Mouse (Mus musculus): Measurements from ENCODE around the gene Tsc22d1. TPM values are rescaled to one million over a fixed set of nuclear protein-coding genes. Genes with fewer than 3 reads are reported as not detected.

Tsc22d1 gene
- polyA plus RNA-seq, 1 experiment = 153 TPM

DNA sequence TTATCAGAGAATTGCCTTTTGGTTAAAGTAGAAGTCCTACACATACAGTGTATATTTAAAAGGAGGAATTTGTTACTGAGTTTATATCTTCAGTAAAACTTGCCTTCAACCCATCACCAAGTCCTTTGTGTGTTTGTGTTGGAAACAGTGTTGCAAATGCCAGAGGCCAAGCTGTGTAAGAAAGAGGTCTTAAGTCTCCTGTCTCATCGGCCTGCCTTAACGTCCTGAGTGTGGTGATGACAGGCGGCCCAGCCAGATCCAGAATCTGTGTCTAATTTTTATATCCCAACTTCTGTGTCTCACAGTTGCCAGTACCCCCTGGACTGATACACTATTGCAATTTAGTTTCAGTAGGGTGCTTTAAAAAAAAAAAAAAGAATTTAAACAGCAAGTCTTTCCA, 42.9 kb downstream of the Tsc22d1 start:
- Histone ChIP-seq H3K36me3 (ENCODE audit: control insufficient read depth, insufficient read depth, low read length) (no peaks in the 10 kb centered on the region), H3K27ac (ENCODE audit: insufficient read depth, low read depth, low read length) (no peak overlapping the region), H3K4me1 (ENCODE audit: control insufficient read depth, insufficient read depth, low read length) (no peaks in the 10 kb centered on the region), H3K4me3 (ENCODE audit: insufficient read depth, low read depth, low read length) (no peak overlapping the region), H3K27me3 (replicated peaks; ENCODE audit: control insufficient read depth, insufficient read depth, low read length) (no peaks in the 10 kb centered on the region)
- 79% methylated on average over 3 of the region's 3 CpGs for WGBS
- DNase-seq = no peak
- TF ChIP-seq CTCF (conservative IDR thresholded peaks at IDR 0.05; ENCODE audit: insufficient read depth, insufficient read length, low read depth, low read length) (no peak), POLR2A (IDR thresholded peaks at IDR 0.05; ENCODE audit: low read depth, low read length) (no peak)

DNA sequence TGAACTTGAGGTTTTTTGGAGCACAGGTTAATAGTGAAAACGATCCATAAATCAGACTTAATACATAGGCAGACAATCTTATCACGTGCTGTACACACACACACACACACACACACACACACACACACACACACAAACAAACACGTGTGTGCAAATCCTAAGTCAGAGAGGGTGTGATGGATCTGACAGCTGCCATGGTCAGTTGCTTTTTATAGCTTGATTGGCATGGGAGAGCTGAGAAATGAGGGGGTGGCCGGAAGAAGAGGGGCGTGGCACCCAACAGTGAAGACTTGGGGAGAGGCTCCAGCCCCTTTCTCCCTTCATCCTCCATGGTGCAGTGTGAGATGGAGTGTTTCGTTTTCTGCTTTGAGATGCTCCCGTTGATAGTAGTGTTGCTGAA, 45.4 kb downstream of the Tsc22d1 start:
- H3K27me3 ChIP-seq (replicated peaks; ENCODE audit: control insufficient read depth, insufficient read depth, low read length) = no peaks in the 10 kb centered on the region
- no peak overlapping the region for H3K4me3 ChIP-seq (ENCODE audit: insufficient read depth, low read depth, low read length)
- no peaks in the 10 kb centered on the region for H3K36me3 ChIP-seq (ENCODE audit: control insufficient read depth, insufficient read depth, low read length)
- H3K4me1 ChIP-seq (ENCODE audit: control insufficient read depth, insufficient read depth, low read length) = no peaks in the 10 kb centered on the region
- no peak overlapping the region for H3K27ac ChIP-seq (ENCODE audit: insufficient read depth, low read depth, low read length)
- no peak for DNase-seq
- 53% methylated on average over 7 of the region's 7 CpGs for WGBS
- no peak for TF ChIP-seq POLR2A (IDR thresholded peaks at IDR 0.05; ENCODE audit: low read depth, low read length)
- TF ChIP-seq CTCF (conservative IDR thresholded peaks at IDR 0.05; ENCODE audit: insufficient read depth, insufficient read length, low read depth, low read length) = no peak

DNA sequence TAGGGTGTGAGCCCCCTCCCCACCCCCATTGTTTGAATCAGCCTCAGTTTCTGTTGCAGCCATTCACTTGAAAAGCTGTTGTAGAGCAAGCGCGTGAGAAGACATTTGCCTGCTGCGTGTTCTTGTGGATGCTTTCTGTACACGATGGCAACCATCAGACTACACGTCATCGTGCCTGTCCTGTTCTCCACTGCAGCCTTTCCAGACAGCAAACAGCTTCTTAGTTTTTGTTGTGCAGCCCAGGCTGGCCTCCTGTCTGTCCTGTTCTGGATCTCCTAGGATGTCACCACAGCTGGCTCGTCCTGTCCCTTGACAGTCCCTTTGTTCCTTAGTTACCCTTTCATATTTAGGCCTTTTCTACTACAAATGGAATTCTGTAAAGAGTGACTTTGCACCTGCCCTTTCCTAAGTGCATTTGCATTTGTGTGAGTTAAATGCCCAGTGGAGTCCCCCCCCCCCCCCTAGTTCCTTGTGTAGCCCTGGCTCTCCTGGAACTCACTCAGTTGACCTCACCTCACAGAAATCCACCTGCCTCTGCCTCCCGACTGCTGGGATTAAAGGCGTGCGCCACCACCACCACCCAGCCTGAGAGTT, 46.5 kb downstream of the Tsc22d1 start:
- WGBS = 94% methylated on average over 10 of the region's 10 CpGs

GRCm38 (mm10) chr14:76463414-76464098, 48.8 kb downstream of the Tsc22d1 start:
- H3K27ac ChIP-seq (ENCODE audit: insufficient read depth, low read depth, low read length) = no peak overlapping the region
- 0 out of 2 replicates have a peak, but pooled peaks cover 3% of the 10 kb centered on the region for H3K4me1 ChIP-seq (ENCODE audit: control insufficient read depth, insufficient read depth, low read length)
- no peak for DNase-seq
- TF ChIP-seq CTCF (conservative IDR thresholded peaks at IDR 0.05; ENCODE audit: insufficient read depth, insufficient read length, low read depth, low read length) (no peak), POLR2A (IDR thresholded peaks at IDR 0.05; ENCODE audit: low read depth, low read length) (no peak)
- no peaks in the 10 kb centered on the region for H3K36me3 ChIP-seq (ENCODE audit: control insufficient read depth, insufficient read depth, low read length)
- 83% methylated on average over 4 of the region's 4 CpGs for WGBS
- H3K27me3 ChIP-seq (replicated peaks; ENCODE audit: control insufficient read depth, insufficient read depth, low read length) = no peaks in the 10 kb centered on the region
- no peak overlapping the region for H3K4me3 ChIP-seq (ENCODE audit: insufficient read depth, low read depth, low read length)

More for the DNA sequence above, 46.5 kb downstream of the Tsc22d1 start:
- Histone ChIP-seq H3K27me3 (replicated peaks; ENCODE audit: control insufficient read depth, insufficient read depth, low read length) (no peaks in the 10 kb centered on the region), H3K4me3 (ENCODE audit: insufficient read depth, low read depth, low read length) (no peak overlapping the region), H3K27ac (ENCODE audit: insufficient read depth, low read depth, low read length) (no peak overlapping the region), H3K36me3 (ENCODE audit: control insufficient read depth, insufficient read depth, low read length) (no peaks in the 10 kb centered on the region), H3K4me1 (ENCODE audit: control insufficient read depth, insufficient read depth, low read length) (no peaks in the 10 kb centered on the region)
- DNase-seq = no peak
- TF ChIP-seq POLR2A (IDR thresholded peaks at IDR 0.05; ENCODE audit: low read depth, low read length) (no peak), CTCF (conservative IDR thresholded peaks at IDR 0.05; ENCODE audit: insufficient read depth, insufficient read length, low read depth, low read length) (no peak)

GRCm38 (mm10) chr14:76464967-76465366, 50.2 kb downstream of the Tsc22d1 start:
- no peaks in the 10 kb centered on the region for H3K36me3 ChIP-seq (ENCODE audit: control insufficient read depth, insufficient read depth, low read length)
- no peak for DNase-seq
- no peak overlapping the region for H3K27ac ChIP-seq (ENCODE audit: insufficient read depth, low read depth, low read length)
- 0 out of 2 replicates have a peak, but pooled peaks cover 3% of the 10 kb centered on the region for H3K4me1 ChIP-seq (ENCODE audit: control insufficient read depth, insufficient read depth, low read length)
- H3K27me3 ChIP-seq (replicated peaks; ENCODE audit: control insufficient read depth, insufficient read depth, low read length) = no peaks in the 10 kb centered on the region
- no peak overlapping the region for H3K4me3 ChIP-seq (ENCODE audit: insufficient read depth, low read depth, low read length)
- WGBS = 68% methylated on average over 3 of the region's 3 CpGs
- TF ChIP-seq CTCF (conservative IDR thresholded peaks at IDR 0.05; ENCODE audit: insufficient read depth, insufficient read length, low read depth, low read length) (no peak), POLR2A (IDR thresholded peaks at IDR 0.05; ENCODE audit: low read depth, low read length) (no peak)

- Histone ChIP-seq H3K27ac (ENCODE audit: insufficient read depth, low read depth, low read length) (no peak overlapping the region), H3K4me1 (ENCODE audit: control insufficient read depth, insufficient read depth, low read length) (0 out of 2 replicates have a peak, but pooled peaks cover 3% of the 10 kb centered on the region), H3K27me3 (replicated peaks; ENCODE audit: control insufficient read depth, insufficient read depth, low read length) (no peaks in the 10 kb centered on the region), H3K4me3 (ENCODE audit: insufficient read depth, low read depth, low read length) (no peak overlapping the region), H3K36me3 (ENCODE audit: control insufficient read depth, insufficient read depth, low read length) (no peaks in the 10 kb centered on the region)
- DNase-seq = peak; percentile 64
- 40% methylated on average over 18 of the region's 18 CpGs for WGBS
- TF ChIP-seq POLR2A (IDR thresholded peaks at IDR 0.05; ENCODE audit: low read depth, low read length) = no peak
- peak; percentile 58 for TF ChIP-seq CTCF (conservative IDR thresholded peaks at IDR 0.05; ENCODE audit: insufficient read depth, insufficient read length, low read depth, low read length)
These were observed 52.0 kb downstream of the Tsc22d1 start for GRCm38 (mm10) chr14:76466641-76467323.

DNA sequence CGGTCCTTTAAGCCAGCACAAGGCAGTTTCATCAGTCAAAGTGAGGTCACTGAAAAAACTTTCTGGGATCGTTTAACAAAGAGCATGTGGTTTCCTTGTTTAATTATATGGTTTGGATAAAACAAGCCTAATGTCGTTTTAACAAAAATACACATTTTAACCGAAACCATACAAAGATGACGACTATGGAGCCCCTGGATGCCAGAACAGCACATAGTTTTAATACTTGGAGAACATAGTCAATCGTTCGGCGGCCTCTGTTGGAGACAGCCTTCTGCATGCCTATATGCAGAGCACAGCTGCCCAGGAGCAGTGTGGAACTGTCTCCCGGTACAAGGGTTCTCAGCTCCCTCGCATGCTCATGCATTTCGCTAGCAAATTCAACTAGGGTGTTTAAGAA, 53.2 kb downstream of the Tsc22d1 start:
- WGBS = 70% methylated on average over 11 of the region's 11 CpGs
- H3K36me3 ChIP-seq (ENCODE audit: control insufficient read depth, insufficient read depth, low read length) = no peaks in the 10 kb centered on the region
- H3K4me3 ChIP-seq (ENCODE audit: insufficient read depth, low read depth, low read length) = no peak overlapping the region
- H3K4me1 ChIP-seq (ENCODE audit: control insufficient read depth, insufficient read depth, low read length) = 0 out of 2 replicates have a peak, but pooled peaks cover 3% of the 10 kb centered on the region
- TF ChIP-seq CTCF (conservative IDR thresholded peaks at IDR 0.05; ENCODE audit: insufficient read depth, insufficient read length, low read depth, low read length) (no peak), POLR2A (IDR thresholded peaks at IDR 0.05; ENCODE audit: low read depth, low read length) (no peak)
- DNase-seq = no peak
- H3K27ac ChIP-seq (ENCODE audit: insufficient read depth, low read depth, low read length) = no peak overlapping the region
- H3K27me3 ChIP-seq (replicated peaks; ENCODE audit: control insufficient read depth, insufficient read depth, low read length) = no peaks in the 10 kb centered on the region
